Comparison of ENCODE assay signal across 9 mouse cellular contexts in the genomic region with DNA sequence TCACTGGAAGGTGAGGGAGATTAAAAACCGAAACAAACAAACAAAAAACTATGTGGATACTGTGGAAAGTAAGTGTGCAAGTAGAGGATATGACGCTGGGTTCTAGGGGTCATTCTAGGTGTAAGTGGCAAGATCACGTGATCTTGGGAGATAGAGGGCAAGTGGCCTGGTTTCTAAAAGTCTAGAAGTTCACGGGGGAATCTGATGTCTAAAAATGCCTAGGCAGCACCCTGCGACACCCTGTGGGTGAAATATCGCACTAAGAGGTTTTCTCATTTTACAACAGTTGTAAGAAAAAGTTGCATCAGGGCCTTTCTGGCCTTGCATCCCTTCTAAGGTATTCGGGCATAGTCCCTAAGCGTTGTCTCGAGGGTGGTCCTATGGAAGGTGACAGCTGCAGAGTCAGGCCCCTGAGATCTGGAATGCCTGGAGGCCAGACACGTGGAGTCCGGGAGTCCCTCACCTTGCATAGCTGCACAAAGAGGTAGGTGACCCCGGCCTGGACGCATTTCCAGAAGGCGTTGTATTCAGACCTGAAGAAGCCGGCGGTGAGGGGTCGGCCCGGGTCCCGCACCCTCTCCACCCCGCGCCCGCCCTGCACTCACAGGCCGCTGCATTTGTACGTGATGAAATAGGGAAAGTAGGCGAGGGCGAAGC. TPM values are rescaled to one million over a fixed set of nuclear protein-coding genes. Genes with fewer than 3 reads are reported as not detected.
A peak's percentile ranks its signal among the peaks of the same experiment; 100 is the strongest.
DNase-seq lines count a peak whose midpoint lies in the region; ATAC-seq and TF ChIP-seq lines count a peak whose summit lies in the region.
"Had no signal": no experiment of that assay in that cellular context is flagged by ENCODE, and none has a peak within 500 bp of the region (broad histone marks: within the 10 kb centered on the region; RNA-seq: fewer than 3 reads in every experiment).

No protein-coding gene starts in this region.

- WGBS in kidney, embryonic 14.5 days: 7% methylated on average over 26 of the region's 26 CpGs
- WGBS in forebrain, postnatal 0 days: 6% methylated on average over 26 of the region's 26 CpGs
- 6% methylated on average over 26 of the region's 26 CpGs for WGBS in lung, postnatal 0 days

- H3K4me3 ChIP-seq in kidney, embryonic 14.5 days (ENCODE audit: low read length): peak overlapping the region; percentile 85
- H3K4me3 ChIP-seq in forebrain, postnatal 0 days (ENCODE audit: low read depth, low read length): peak overlapping the region; percentile 76
- H3K4me3 ChIP-seq in lung, postnatal 0 days (ENCODE audit: low read depth, low read length): peak overlapping the region; percentile 77

- peaks cover 15% of the 10 kb centered on the region; the same call in 1 of the 2 replicates for H3K36me3 ChIP-seq in kidney, embryonic 14.5 days (ENCODE audit: control insufficient read depth, insufficient read depth, low read length)
- peaks cover 26% of the 10 kb centered on the region for H3K36me3 ChIP-seq in forebrain, postnatal 0 days (ENCODE audit: insufficient read depth)
- no peaks in the 10 kb centered on the region for H3K36me3 ChIP-seq in lung, postnatal 0 days (ENCODE audit: insufficient read depth, low read length)

- H3K4me1 ChIP-seq in kidney, embryonic 14.5 days (ENCODE audit: control insufficient read depth, insufficient read depth, low read length): peaks cover 12% of the 10 kb centered on the region
- H3K4me1 ChIP-seq in forebrain, postnatal 0 days (ENCODE audit: insufficient read depth): peaks cover 17% of the 10 kb centered on the region; the same call in 1 of the 2 replicates
- peaks cover 17% of the 10 kb centered on the region for H3K4me1 ChIP-seq in lung, postnatal 0 days (ENCODE audit: insufficient read depth, low read depth, low read length)

- TF ChIP-seq CTCF in forebrain, postnatal 0 days (IDR thresholded peaks at IDR 0.05; ENCODE audit: low read depth): no peak
- no peak for TF ChIP-seq CTCF in lung, postnatal 0 days (IDR thresholded peaks at IDR 0.05)

- no peak for DNase-seq in kidney, postnatal 14 days
- peak; percentile 41 for DNase-seq in NIH3T3 (ENCODE audit: low read depth)
- peak; percentile 50 for DNase-seq in forebrain, postnatal 0 days
- peak; percentile 36 for DNase-seq in lung, postnatal 0 days (ENCODE audit: low spot score)
- DNase-seq in Muller cell, postnatal 12 days (ENCODE audit: inconsistent ontology term): no peak

- no peaks in the 10 kb centered on the region for H3K27me3 ChIP-seq in kidney, embryonic 14.5 days (ENCODE audit: control insufficient read depth, insufficient read depth, low read length)
- no peaks in the 10 kb centered on the region for H3K27me3 ChIP-seq in forebrain, postnatal 0 days (ENCODE audit: insufficient read depth, low read length)
- no peaks in the 10 kb centered on the region for H3K27me3 ChIP-seq in lung, postnatal 0 days (replicated peaks; ENCODE audit: insufficient read depth, low read length)

- H3K9ac ChIP-seq in kidney, embryonic 14.5 days (ENCODE audit: low read depth, low read length): peak overlapping the region; percentile 83
- peak overlapping the region; percentile 72 for H3K9ac ChIP-seq in forebrain, postnatal 0 days
- H3K9ac ChIP-seq in lung, postnatal 0 days (replicated peaks; ENCODE audit: low read depth): peak overlapping the region; percentile 85

- TF ChIP-seq EP300 in lung, postnatal 0 days (IDR thresholded peaks at IDR 0.05): no peak

- H3K9me3 ChIP-seq in kidney, embryonic 14.5 days (ENCODE audit: control insufficient read depth, low read length): no peaks in the 10 kb centered on the region
- no peaks in the 10 kb centered on the region for H3K9me3 ChIP-seq in forebrain, postnatal 0 days (ENCODE audit: low read length)
- H3K9me3 ChIP-seq in lung, postnatal 0 days (ENCODE audit: low read length): no peaks in the 10 kb centered on the region

- H3K4me2 ChIP-seq in kidney, embryonic 14.5 days (replicated peaks; ENCODE audit: low read depth, low read length): peak overlapping the region; percentile 81
- H3K4me2 ChIP-seq in forebrain, postnatal 0 days (ENCODE audit: low read depth): peak overlapping the region; percentile 80
- peak overlapping the region; percentile 92 for H3K4me2 ChIP-seq in lung, postnatal 0 days (replicated peaks; ENCODE audit: low read depth, low read length)

- no peak overlapping the region for H3K27ac ChIP-seq in kidney, embryonic 14.5 days (ENCODE audit: low read depth, low read length)
- peak overlapping the region; percentile 86 for H3K27ac ChIP-seq in forebrain, postnatal 0 days (ENCODE audit: low read depth, low read length)
- peak overlapping the region; percentile 40 for H3K27ac ChIP-seq in lung, postnatal 0 days (ENCODE audit: low read length)

- ATAC-seq in kidney, embryonic 14.5 days (ENCODE audit: low FRiP score, low TSS enrichment): peak; percentile 60
- ATAC-seq in forebrain, postnatal 0 days: peak; percentile 28
- peak; percentile 20 for ATAC-seq in lung, postnatal 0 days
- no peak; the same call in 1 of the 2 replicates for ATAC-seq in megakaryocyte-erythroid progenitor cell, adult 5-6 weeks (replicated peaks; ENCODE audit: low FRiP score, low TSS enrichment, poor library complexity, severe bottlenecking)
- no peak for ATAC-seq in erythroid progenitor cell, adult 5-6 weeks (replicated peaks; ENCODE audit: low FRiP score, poor library complexity, severe bottlenecking)

RNA-seq across cellular contexts. Expression of gene Tmem147, which starts 0.5 kb away (rescaled TPM):
- polyA plus RNA-seq in kidney, embryonic 14.5 days (2014; fragmentation: Nextera tagmentation; extraction: Ambion mirVana): 202 and 206 TPM in 2 replicates
- 173 TPM in 2 replicates for total RNA-seq in forebrain, postnatal 0 days (2014; rRNA removed)
- 290 and 328 TPM in 2 replicates for polyA plus RNA-seq in forebrain, postnatal 0 days (2015; fragmentation: Nextera tagmentation; extraction: Ambion mirVana)
- 179 and 193 TPM in 2 replicates for polyA plus RNA-seq in lung, postnatal 0 days (2015; fragmentation: Nextera tagmentation; extraction: Ambion mirVana)
- 285 and 294 TPM in 2 replicates for total RNA-seq in megakaryocyte-erythroid progenitor cell, adult 5-6 weeks (2014; fragmentation: Nextera tagmentation)
- total RNA-seq in megakaryocyte-erythroid progenitor cell, adult 5-6 weeks (2017): 59.7 and 85.5 TPM in 2 replicates
- 5.4 and 21.0 TPM in 2 replicates for total RNA-seq in erythroid progenitor cell, adult 5-6 weeks (2015; ENCODE audit: low replicate concordance)
- 5.1 and 11.2 TPM in 2 replicates for total RNA-seq in erythroid progenitor cell, adult 5-6 weeks (2017; ENCODE audit: low replicate concordance)

RNA-seq across cellular contexts. Expression of gene Gapdhs, which starts 14.6 kb away (rescaled TPM):
- polyA plus RNA-seq in kidney, embryonic 14.5 days (2014; fragmentation: Nextera tagmentation; extraction: Ambion mirVana): 0.61 and 1.6 TPM in 2 replicates
- total RNA-seq in forebrain, postnatal 0 days (2014; rRNA removed): not detected in 2 replicates
- 0.15 and 0.65 TPM in 2 replicates for polyA plus RNA-seq in forebrain, postnatal 0 days (2015; fragmentation: Nextera tagmentation; extraction: Ambion mirVana)
- 0.18 and 0.21 TPM in 2 replicates for polyA plus RNA-seq in lung, postnatal 0 days (2015; fragmentation: Nextera tagmentation; extraction: Ambion mirVana)
- not detected in 2 replicates for total RNA-seq in megakaryocyte-erythroid progenitor cell, adult 5-6 weeks (2014; fragmentation: Nextera tagmentation)
- not detected in 2 replicates for total RNA-seq in megakaryocyte-erythroid progenitor cell, adult 5-6 weeks (2017)
- not detected in 2 replicates for total RNA-seq in erythroid progenitor cell, adult 5-6 weeks (2015; ENCODE audit: low replicate concordance)
- total RNA-seq in erythroid progenitor cell, adult 5-6 weeks (2017; ENCODE audit: low replicate concordance): not detected in 2 replicates
- total RNA-seq: common myeloid progenitor, adult 5-6 weeks had no signal

RNA-seq across cellular contexts. Expression of gene Atp4a, which starts 16.9 kb away (rescaled TPM):
- polyA plus RNA-seq in kidney, embryonic 14.5 days (2014; fragmentation: Nextera tagmentation; extraction: Ambion mirVana): 1.2 and 1.3 TPM in 2 replicates
- 1.2 and 2.0 TPM in 2 replicates for total RNA-seq in forebrain, postnatal 0 days (2014; rRNA removed)
- 2.8 and 4.7 TPM in 2 replicates for polyA plus RNA-seq in forebrain, postnatal 0 days (2015; fragmentation: Nextera tagmentation; extraction: Ambion mirVana)
- polyA plus RNA-seq in lung, postnatal 0 days (2015; fragmentation: Nextera tagmentation; extraction: Ambion mirVana): 0.14 TPM in 1 of 2 replicates, not detected in the other
- 11.2 and 16.0 TPM in 2 replicates for total RNA-seq in megakaryocyte-erythroid progenitor cell, adult 5-6 weeks (2014; fragmentation: Nextera tagmentation)
- total RNA-seq in megakaryocyte-erythroid progenitor cell, adult 5-6 weeks (2017): 1.4 and 2.9 TPM in 2 replicates
- 4.0 TPM in 1 of 2 replicates, not detected in the other for total RNA-seq in erythroid progenitor cell, adult 5-6 weeks (2015; ENCODE audit: low replicate concordance)
- total RNA-seq in erythroid progenitor cell, adult 5-6 weeks (2017; ENCODE audit: low replicate concordance): not detected in 2 replicates

RNA-seq across cellular contexts. Expression of gene Sbsn, which starts 22.4 kb away (rescaled TPM):
- polyA plus RNA-seq in kidney, embryonic 14.5 days (2014; fragmentation: Nextera tagmentation; extraction: Ambion mirVana): 1.1 and 1.6 TPM in 2 replicates
- 2.8 and 4.6 TPM in 2 replicates for total RNA-seq in forebrain, postnatal 0 days (2014; rRNA removed)
- 2.3 and 3.5 TPM in 2 replicates for polyA plus RNA-seq in forebrain, postnatal 0 days (2015; fragmentation: Nextera tagmentation; extraction: Ambion mirVana)
- polyA plus RNA-seq in lung, postnatal 0 days (2015; fragmentation: Nextera tagmentation; extraction: Ambion mirVana): 6.7 and 7.3 TPM in 2 replicates
- total RNA-seq in megakaryocyte-erythroid progenitor cell, adult 5-6 weeks (2014; fragmentation: Nextera tagmentation): 3.3 and 4.5 TPM in 2 replicates
- 2.7 and 11.6 TPM in 2 replicates for total RNA-seq in megakaryocyte-erythroid progenitor cell, adult 5-6 weeks (2017)
- not detected in 2 replicates for total RNA-seq in erythroid progenitor cell, adult 5-6 weeks (2015; ENCODE audit: low replicate concordance)
- total RNA-seq in erythroid progenitor cell, adult 5-6 weeks (2017; ENCODE audit: low replicate concordance): not detected in 2 replicates
- total RNA-seq: common myeloid progenitor, adult 5-6 weeks had no signal

RNA-seq across cellular contexts. Expression of gene 2200002J24Rik, which starts 30.1 kb away (rescaled TPM):
- polyA plus RNA-seq in kidney, embryonic 14.5 days (2014; fragmentation: Nextera tagmentation; extraction: Ambion mirVana): not detected in 2 replicates
- not detected in 2 replicates for total RNA-seq in forebrain, postnatal 0 days (2014; rRNA removed)
- polyA plus RNA-seq in forebrain, postnatal 0 days (2015; fragmentation: Nextera tagmentation; extraction: Ambion mirVana): not detected in 2 replicates
- 0.69 and 1.2 TPM in 2 replicates for polyA plus RNA-seq in lung, postnatal 0 days (2015; fragmentation: Nextera tagmentation; extraction: Ambion mirVana)
- not detected in 2 replicates for total RNA-seq in megakaryocyte-erythroid progenitor cell, adult 5-6 weeks (2014; fragmentation: Nextera tagmentation)
- total RNA-seq in megakaryocyte-erythroid progenitor cell, adult 5-6 weeks (2017): not detected in 2 replicates
- total RNA-seq in erythroid progenitor cell, adult 5-6 weeks (2015; ENCODE audit: low replicate concordance): not detected in 2 replicates
- total RNA-seq in erythroid progenitor cell, adult 5-6 weeks (2017; ENCODE audit: low replicate concordance): not detected in 2 replicates
- total RNA-seq: common myeloid progenitor, adult 5-6 weeks had no signal

Comparison
In these comparisons a context has a peak if more than half of its experiments do, and no peak if none do; other contexts are left out.
1. ATAC-seq: peak in kidney, embryonic 14.5 days (single experiment), forebrain, postnatal 0 days (single experiment) and lung, postnatal 0 days (single experiment); none in megakaryocyte-erythroid progenitor cell, adult 5-6 weeks (single experiment) and erythroid progenitor cell, adult 5-6 weeks (single experiment).
2. DNase-seq: peak in NIH3T3 (single experiment), forebrain, postnatal 0 days (single experiment) and lung, postnatal 0 days (single experiment); none in kidney, postnatal 14 days (single experiment) and Muller cell, postnatal 12 days (single experiment).
3. Peak in every context shown above with its lines, with median percentiles within 50 percentile points of each other: H3K4me2 ChIP-seq, H3K4me3 ChIP-seq and H3K9ac ChIP-seq.